Mouse (Mus musculus): ENCODE results near the gene Tmem38a. TPM values are rescaled to one million over a fixed set of nuclear protein-coding genes. Genes with fewer than 3 reads are reported as not detected.

Tmem38a gene
- polyA plus RNA-seq, 1 experiment from 2014 or later: 26.7 TPM

GRCm38 (mm10) chr8:72590198-72590597, 18.3 kb downstream of the Tmem38a start:
- H3K36me3 ChIP-seq: no peaks in the 10 kb centered on the region; the same call in 1 of the 2 replicates
- H3K4me1 ChIP-seq: no peaks in the 10 kb centered on the region
- WGBS: 60% methylated on average over 2 of the region's 2 CpGs
- no peak overlapping the region for H3K27ac ChIP-seq
- H3K4me2 ChIP-seq (replicated peaks): no peak overlapping the region
- H3K9me3 ChIP-seq: no peaks in the 10 kb centered on the region
- no peak overlapping the region for H3K9ac ChIP-seq
- no peak overlapping the region for H3K4me3 ChIP-seq
- H3K27me3 ChIP-seq: no peaks in the 10 kb centered on the region
- ATAC-seq (ENCODE audit: low FRiP score, low read depth): no peak

Small RNA genes lying within 50 kb of the gene (microRNA-seq; reads per million reads assigned to microRNA genes)
- not detected for gene Gm28019

Other genes with a start within 250 kb of the Tmem38a start
- 61.5 and 65.3 TPM in 2 replicates for gene Eps15l1, start 150.6 kb upstream of the Tmem38a start, polyA plus RNA-seq (2015; fragmentation: Nextera tagmentation; extraction: Ambion mirVana)
- 1.4 and 1.5 TPM in 2 replicates for gene Calr3, start 128.2 kb upstream of the Tmem38a start, polyA plus RNA-seq (2015; fragmentation: Nextera tagmentation; extraction: Ambion mirVana)
- 18.1 and 19.2 TPM in 2 replicates for gene 1700030K09Rik, start 128.2 kb upstream of the Tmem38a start, polyA plus RNA-seq (2015; fragmentation: Nextera tagmentation; extraction: Ambion mirVana)
- 59.1 and 69.8 TPM in 2 replicates for gene Cherp, start 96.8 kb upstream of the Tmem38a start, polyA plus RNA-seq (2015; fragmentation: Nextera tagmentation; extraction: Ambion mirVana)
- 20.2 and 21.8 TPM in 2 replicates for gene Slc35e1, start 79.4 kb upstream of the Tmem38a start, polyA plus RNA-seq (2015; fragmentation: Nextera tagmentation; extraction: Ambion mirVana)
- 19.4 and 19.9 TPM in 2 replicates for gene Med26, start 23.8 kb upstream of the Tmem38a start, polyA plus RNA-seq (2015; fragmentation: Nextera tagmentation; extraction: Ambion mirVana)
- gene Smim7, start 967 bp upstream of the Tmem38a start, polyA plus RNA-seq (2015; fragmentation: Nextera tagmentation; extraction: Ambion mirVana): 129 and 130 TPM in 2 replicates
- gene Nwd1, start 74.7 kb downstream of the Tmem38a start, polyA plus RNA-seq (2015; fragmentation: Nextera tagmentation; extraction: Ambion mirVana): 0.01 and 0.04 TPM in 2 replicates
- 180 and 195 TPM in 2 replicates for gene Sin3b, start 151.2 kb downstream of the Tmem38a start, polyA plus RNA-seq (2015; fragmentation: Nextera tagmentation; extraction: Ambion mirVana)
- gene F2rl3, start 189.8 kb downstream of the Tmem38a start, polyA plus RNA-seq (2015; fragmentation: Nextera tagmentation; extraction: Ambion mirVana): 0.94 and 1.9 TPM in 2 replicates

All from limb, embryonic 13.5 days (tissue).